Mouse (Mus musculus) lung, adult 2 months (tissue): ENCODE results near the gene Gm7694. TPM values are rescaled to one million over a fixed set of nuclear protein-coding genes. Genes with fewer than 3 reads are reported as not detected.
A peak's percentile ranks its signal among the peaks of the same experiment; 100 is the strongest.

ENCODE experiments used
- DNase-seq: peaks from one replicate; pipeline ENCODE4 v3.0.0; 2022
- H3K4me1 ChIP-seq: fragments of 200-500 bp; 2 replicates; pipeline ENCODE4 v1.6.1; 2011; ENCODE audit warnings: low read length; ENCODE audit not compliant: control insufficient read depth, insufficient read depth
- H3K4me3 ChIP-seq: fragments of 200-500 bp; replicated peaks from 2 replicates; pipeline ENCODE3; 2011; ENCODE audit warnings: low read depth, mild to moderate bottlenecking, control low read depth, low read length; ENCODE audit errors: extremely low read depth
- CTCF ChIP-seq: fragments of 200-500 bp; IDR thresholded peaks from 2 replicates; pipeline ENCODE4 v1.5.1; 2011; ENCODE audit warnings: mild to moderate bottlenecking, low read length, control low read depth; ENCODE audit not compliant: insufficient read depth
- POLR2A ChIP-seq: fragments of 200-500 bp; IDR thresholded peaks from 2 replicates; pipeline ENCODE4 v1.6.1; 2011; ENCODE audit warnings: low read depth, mild to moderate bottlenecking, control low read depth, low read length, borderline replicate concordance; ENCODE audit errors: extremely low read depth
- WGBS: fragments of 180-500 bp; shearing (Covaris S2); methylation state at CpG from one replicate; pipeline ENCODE4 v1.1.7; 2018; 5-methylcytosine and 5-hydroxymethylcytosine counted together
- polyA plus RNA-seq: library from polyadenylated mRNA; depleted of rRNA; stranded (reverse); fragments of >200 nt; gene quantifications from 2 replicates; pipeline ENCODE4 v1.2.3, GENCODE M21; 2012; rRNA removed

The Gm7694 gene
- polyA plus RNA-seq, 1 experiment = 7.8 TPM

DNA sequence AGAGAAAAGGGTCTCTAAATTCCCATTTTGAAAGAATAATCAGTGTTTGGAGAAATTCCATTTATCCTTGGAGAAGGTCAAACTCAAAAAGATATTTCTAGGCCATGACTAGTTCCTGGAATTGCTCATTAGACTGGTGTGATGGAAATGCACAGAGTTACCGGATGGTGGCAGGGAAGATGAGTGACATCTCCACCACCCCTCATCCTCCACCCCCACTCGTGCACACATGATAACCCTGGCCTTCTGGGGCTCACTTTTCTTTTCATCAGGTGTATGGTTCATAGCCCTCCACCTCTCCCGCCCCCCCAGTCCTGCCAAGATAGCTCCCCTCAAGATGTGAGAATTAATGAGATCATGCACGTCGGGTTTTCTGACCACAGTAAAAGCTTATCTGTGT, 12.9 kb downstream of the Gm7694 start:
- DNase-seq = no peak
- no peak overlapping the region for H3K4me3 ChIP-seq
- whole genome bisulfite sequencing = 89% methylated on average over 5 of the region's 5 CpGs
- TF ChIP-seq POLR2A (no peak), CTCF (no peak)
- H3K4me1 ChIP-seq = no peaks in the 10 kb centered on the region

DNA sequence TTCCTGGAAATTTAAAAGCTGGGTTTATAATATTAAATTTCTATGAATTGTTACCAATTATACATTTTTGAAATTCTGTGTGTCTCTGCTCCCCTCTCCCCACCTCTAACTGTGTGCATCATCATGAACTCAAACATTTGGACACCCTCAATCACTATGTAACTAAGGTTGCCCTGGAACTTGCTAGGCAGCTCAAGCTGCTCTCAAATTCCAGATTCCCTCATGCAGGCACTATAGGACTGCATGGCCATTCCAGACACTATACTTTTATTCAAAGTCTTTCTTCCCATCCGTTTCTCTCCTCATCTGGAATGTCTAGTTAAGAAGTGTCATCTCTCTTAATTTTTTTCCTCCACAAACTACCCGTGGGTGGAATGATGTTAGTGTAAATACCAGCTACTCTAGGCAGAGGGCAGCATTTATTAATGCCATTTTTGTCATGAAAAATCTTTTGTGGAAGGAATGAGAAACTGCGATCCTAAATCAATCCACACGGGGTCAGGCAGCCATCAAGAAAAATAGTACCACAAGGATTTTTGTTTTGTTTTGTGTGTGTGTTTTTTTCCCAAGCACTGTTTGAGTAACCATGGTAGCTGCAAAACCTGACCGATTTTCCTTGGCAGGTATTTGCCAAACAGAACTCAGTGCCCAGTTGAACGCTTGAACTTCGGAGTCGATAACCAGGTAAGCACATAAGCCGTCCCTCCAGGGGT, 13.7 kb downstream of the Gm7694 start:
- 25% methylated on average over 9 of the region's 9 CpGs for WGBS
- DNase-seq = peak; percentile 25
- H3K4me1 ChIP-seq = no peaks in the 10 kb centered on the region
- TF ChIP-seq POLR2A = no peak
- peak; percentile 24; the same call in 1 of the 2 replicates for TF ChIP-seq CTCF
- H3K4me3 ChIP-seq = peak overlapping the region; percentile 19

DNA sequence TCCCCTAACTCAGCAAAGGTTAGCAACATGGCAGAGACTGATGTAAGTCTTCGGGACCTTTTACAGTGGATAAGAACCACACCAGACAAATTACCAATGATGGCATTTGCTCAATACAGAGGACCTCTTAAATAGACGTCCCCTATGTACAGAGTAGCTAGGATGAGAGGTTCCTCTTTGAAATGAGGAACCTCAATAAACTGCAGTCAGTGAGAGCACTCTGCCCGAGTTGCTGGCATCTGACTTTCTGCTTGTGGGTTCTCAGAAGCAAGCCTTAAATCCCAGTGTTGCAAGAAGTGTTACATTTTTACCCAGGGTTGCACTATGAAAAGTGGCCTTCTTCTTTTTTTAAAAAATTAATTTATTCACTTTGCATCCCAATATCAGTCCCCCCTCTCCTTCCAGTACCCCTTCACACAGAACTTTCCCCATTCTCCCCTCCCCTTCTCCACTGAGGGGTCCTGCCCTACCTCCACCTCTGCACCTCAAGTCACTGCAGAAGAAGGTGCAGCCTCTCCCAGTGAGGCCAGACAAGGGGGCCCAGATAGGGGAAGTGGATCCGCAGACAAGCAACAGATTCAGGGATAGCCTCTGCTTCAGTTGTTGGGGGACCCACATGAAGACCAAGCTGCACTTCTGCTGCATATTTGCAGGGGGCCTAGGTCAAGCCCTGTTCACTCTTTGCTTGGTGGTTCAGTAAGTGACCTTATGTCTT, 23.6 kb downstream of the Gm7694 start:
- 52% methylated on average over 4 of the region's 4 CpGs for WGBS
- no peaks in the 10 kb centered on the region for H3K4me1 ChIP-seq
- no peak for DNase-seq
- H3K4me3 ChIP-seq = no peak overlapping the region
- no peak for TF ChIP-seq CTCF
- no peak for TF ChIP-seq POLR2A

DNA sequence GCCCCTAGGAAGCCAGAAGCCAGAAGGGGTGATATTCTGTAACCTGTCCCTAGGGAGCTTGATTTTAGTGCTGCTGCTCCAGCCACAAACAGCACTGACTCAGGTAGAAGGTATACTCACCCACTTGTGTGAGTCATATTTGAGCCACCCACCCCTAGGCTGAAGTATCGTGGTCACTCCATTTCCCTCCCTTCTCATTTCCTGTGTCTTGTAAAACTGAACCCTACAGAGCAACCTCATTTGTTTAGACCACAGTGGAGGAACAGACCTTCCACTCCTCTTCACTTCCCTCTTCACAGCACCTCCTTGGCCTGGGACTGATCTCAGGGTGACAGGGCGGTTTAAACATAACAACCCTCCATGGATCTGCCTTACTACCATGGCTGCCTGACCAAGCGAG, 29.1 kb downstream of the Gm7694 start, which contains the start of gene Sh2d1b1:
Gene Sh2d1b1, plus strand, starts transcription at position 305 of the 400 bp plus-strand sequence.
- no peak for DNase-seq
- no peak for TF ChIP-seq CTCF
- TF ChIP-seq POLR2A = no peak
- H3K4me1 ChIP-seq = no peaks in the 10 kb centered on the region
- H3K4me3 ChIP-seq = peak within 1 kb of the TSS; percentile 10
- WGBS = 51% methylated on average over 3 of the region's 3 CpGs

DNA sequence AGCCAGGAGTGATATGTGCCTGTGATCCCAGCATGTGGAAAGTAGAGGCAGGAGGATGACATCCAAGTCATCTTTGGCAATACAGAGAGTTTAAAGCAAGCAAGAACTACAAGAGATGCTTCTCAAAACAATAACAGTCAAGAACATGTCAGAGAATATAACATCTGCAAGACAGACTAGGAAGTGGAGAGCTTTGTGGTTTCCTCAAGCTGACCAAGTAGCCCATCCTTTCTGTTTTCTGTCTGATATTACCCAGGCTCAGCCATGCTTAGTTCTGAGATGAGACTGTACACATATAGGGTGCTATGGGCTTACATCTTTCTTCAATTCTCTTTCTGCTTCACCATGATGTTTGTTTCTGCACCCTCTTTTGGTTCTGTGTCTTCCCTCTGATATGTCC, 32.9 kb downstream of the Gm7694 start:
- DNase-seq = no peak
- no peak for TF ChIP-seq CTCF
- TF ChIP-seq POLR2A = no peak
- H3K4me1 ChIP-seq = no peaks in the 10 kb centered on the region
- H3K4me3 ChIP-seq = no peak overlapping the region

DNA sequence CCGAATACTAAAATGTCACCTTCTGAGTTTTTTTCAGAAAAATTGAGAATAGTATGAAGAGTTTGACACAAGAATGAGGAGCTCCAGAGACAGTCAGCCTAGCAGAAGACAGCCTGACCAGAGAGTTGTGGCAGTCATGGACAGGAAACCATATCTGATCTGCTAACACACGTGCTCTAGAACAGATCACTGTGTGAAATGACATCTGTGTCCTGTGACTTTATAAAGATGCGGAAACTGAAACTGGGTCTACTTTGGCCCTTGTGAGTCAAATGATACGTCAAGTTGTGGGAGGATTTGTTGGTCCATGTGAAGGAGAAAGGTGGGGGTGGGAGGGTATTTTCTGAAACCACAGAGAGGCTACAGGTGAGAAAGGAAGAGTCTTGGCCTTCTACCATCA, 35.4 kb downstream of the Gm7694 start:
- H3K4me1 ChIP-seq = no peaks in the 10 kb centered on the region
- H3K4me3 ChIP-seq = no peak overlapping the region
- WGBS = 76% methylated on average over 4 of the region's 4 CpGs
- no peak for DNase-seq
- TF ChIP-seq CTCF = no peak
- TF ChIP-seq POLR2A = no peak

DNA sequence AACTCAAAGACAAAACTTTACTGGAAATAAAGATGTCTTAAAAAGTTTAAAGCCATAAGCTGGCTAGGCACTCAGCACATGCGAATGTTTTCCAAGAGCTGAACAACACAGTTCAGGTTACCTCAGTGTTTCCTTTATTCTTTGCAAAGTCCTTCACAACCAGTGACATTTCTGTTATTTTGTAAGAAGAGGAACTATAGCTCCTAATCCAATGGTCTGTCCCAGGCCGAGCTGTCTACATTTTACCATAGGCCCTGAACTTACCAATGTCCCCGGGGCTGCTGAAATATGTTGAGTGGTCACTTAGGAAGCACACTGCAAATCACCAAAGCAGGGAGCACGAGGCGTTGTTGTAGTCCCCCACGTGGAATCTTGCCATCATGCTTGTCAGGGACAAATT, 35.9 kb downstream of the Gm7694 start:
- H3K4me1 ChIP-seq = no peaks in the 10 kb centered on the region
- WGBS = 70% methylated on average over 6 of the region's 6 CpGs
- no peak overlapping the region for H3K4me3 ChIP-seq
- TF ChIP-seq POLR2A = no peak
- TF ChIP-seq CTCF = no peak
- no peak for DNase-seq

DNA sequence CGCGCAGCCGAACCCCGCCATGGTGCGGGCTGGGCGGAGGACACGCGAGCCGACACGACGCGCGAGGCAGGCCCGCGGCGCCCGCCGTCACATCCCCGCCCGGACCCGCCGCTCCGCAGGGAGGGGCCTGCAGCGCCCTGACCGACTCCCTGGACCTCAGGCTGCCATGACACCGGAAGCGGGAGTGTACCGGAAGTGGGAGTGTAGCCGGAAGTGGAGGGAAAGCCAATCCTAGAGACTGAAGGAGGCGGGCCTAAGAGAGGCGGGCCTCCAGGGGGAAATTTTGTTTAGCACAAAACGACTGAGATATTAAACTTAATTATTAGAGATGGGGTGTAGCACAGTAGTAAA, 50.6 kb downstream of the Gm7694 start:
- TF ChIP-seq POLR2A (peak; percentile 74; the same call in 1 of the 2 replicates), CTCF (no peak)
- Histone ChIP-seq H3K4me3 (peak overlapping the region; percentile 69), H3K4me1 (0 out of 2 replicates have a peak, but pooled peaks cover 2% of the 10 kb centered on the region)
- peak; percentile 77 for DNase-seq
- WGBS = 8% methylated on average over 32 of the region's 32 CpGs

DNA sequence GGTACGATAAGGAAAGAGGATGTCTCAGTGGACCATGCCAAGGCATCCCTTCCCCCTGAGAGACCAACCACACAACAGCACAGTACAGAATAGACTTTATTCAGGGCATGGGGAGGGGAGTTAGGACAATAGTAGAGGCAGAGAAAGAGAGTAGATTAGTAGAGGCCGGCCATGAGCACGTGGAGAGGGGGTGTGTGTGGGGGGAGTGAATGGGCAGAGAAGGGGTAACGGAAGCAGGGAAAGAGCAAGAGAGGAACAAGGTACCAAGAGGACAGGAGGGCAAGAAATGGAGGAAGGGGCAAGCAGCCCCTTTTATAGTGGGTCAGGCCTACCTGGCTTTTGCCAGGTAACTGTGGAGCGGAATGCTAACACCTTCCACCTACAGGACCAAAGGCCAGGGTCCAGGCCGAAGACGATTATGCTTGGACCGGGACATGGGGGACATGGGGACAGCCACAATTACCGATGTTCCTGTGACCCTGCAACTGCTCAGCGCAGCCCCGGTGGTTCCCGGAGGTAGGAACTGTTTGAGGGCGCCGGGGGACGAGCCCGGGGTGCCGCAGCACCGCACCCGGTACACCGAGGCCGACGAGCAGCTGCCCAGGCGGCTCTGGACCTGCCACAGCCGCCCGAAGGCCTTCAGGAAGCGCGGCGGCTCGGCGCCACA, 51.1 kb downstream of the Gm7694 start:
- Histone ChIP-seq H3K4me1 (0 out of 2 replicates have a peak, but pooled peaks cover 2% of the 10 kb centered on the region), H3K4me3 (peak overlapping the region; percentile 69)
- DNase-seq = no peak
- TF ChIP-seq POLR2A (no peak), CTCF (no peak)
- 30% methylated on average over 30 of the region's 30 CpGs for WGBS

Other genes with a start within 250 kb of the Gm7694 start
- gene Ddr2, start 195.6 kb downstream of the Gm7694 start, polyA plus RNA-seq = 31.3 and 42.6 TPM in 2 replicates
- gene Uap1, start 131.4 kb downstream of the Gm7694 start, polyA plus RNA-seq = 17.2 and 19.4 TPM in 2 replicates
- 13.0 and 18.3 TPM in 2 replicates for gene Uhmk1, start 90.9 kb downstream of the Gm7694 start, polyA plus RNA-seq
- 0.23 TPM in 1 of 2 replicates, not detected in the other for gene Sh2d1b2, start 73.6 kb downstream of the Gm7694 start, polyA plus RNA-seq
- gene Sh2d1b1, start 29.0 kb downstream of the Gm7694 start, polyA plus RNA-seq = 3.6 and 3.9 TPM in 2 replicates
- gene Spata46, start 2.5 kb upstream of the Gm7694 start, polyA plus RNA-seq = not detected in 2 replicates